Mouse (Mus musculus) right cerebral cortex, postnatal 4 days (tissue): ENCODE measurements at regions not wholly inside any gene's neighbourhood (a gene's known extent, or its start where the extent isn't known, plus 50 kb on each side); places are given as distances from the start of the nearest gene placed in this dataset.

Experiments used
- DNase-seq: peaks from one replicate; pipeline ENCODE4 v3.0.0-alpha.2; 2022

DNA sequence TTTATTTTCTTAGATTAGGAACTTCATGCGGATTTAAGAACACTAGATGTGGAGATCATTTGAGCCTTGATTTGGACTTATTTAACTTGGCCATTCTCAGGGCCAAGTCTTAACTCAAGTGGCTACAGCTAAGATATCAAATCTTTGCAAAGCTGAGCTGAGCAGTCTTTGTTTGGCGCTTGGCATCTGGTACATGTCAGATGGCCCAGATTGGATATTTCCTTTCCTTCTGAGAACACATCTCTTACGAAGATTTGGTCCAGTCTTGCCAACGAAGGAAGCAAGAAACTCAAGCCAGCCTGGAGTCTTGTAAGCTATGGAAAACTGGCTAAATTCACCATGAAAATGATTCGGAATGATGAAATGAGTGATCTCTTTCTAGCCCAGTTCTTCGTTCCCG is 59.1 kb upstream of the Cdc42ep3 start:
- no peak for DNase-seq

DNA sequence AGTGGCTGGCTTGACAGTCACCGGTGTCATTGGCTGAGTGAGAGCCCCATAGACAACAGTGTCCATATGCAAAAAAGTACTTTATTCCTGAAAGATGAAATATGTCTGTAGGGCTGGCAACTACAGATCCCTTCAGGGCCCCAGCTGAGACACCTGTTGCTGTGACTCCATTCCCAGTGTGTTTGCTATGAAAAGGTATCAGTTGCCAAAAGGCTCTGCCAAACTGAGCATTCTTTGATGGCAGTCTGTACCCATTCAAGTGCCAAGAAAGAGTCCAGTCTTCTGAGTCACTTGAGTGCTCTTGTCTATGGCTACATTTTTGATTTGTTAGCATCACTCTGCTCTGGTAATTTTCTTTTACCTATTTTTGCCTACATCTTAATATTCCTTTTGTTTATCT is 63.1 kb upstream of the Cdc42ep3 start:
- DNase-seq = no peak

DNA sequence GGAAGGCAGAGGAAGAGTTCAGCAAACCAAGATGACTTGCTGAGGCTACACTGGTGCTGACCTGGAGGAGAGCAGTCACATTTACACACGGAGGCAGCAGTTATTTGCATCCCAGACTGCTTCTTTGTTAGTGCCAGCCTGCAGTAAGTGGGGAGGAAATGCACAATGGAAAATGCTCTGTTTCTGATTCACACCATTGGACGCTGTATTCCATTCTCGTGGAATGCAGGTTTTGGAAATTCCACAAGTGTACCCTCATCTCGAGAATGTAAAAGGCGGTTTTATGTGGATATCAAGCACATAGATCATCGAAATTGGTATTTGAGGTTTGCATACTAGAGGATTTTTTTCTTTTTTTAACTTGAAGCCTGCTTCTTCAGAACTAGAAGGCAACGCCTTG is 66.7 kb upstream of the Cdc42ep3 start:
- no peak for DNase-seq

DNA sequence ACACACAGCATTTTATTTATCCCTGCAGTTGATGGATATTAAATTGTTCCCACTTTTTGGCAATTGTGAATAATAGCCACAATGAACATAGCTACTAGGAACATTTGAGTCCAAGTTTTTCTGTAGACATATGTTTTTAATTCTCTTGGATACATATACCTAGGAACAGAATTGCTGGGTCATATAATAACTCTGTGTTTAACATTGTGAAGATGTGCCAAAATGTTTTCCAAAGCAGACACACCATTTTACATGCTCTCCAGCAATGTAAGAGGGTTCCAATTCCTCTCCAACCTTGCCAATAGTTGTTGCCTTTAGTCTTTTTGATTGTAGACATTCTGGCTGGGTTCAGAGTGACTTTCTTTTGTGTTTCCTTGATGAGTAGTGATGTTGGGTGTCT is 84.3 kb upstream of the Cdc42ep3 start:
- DNase-seq = no peak

DNA sequence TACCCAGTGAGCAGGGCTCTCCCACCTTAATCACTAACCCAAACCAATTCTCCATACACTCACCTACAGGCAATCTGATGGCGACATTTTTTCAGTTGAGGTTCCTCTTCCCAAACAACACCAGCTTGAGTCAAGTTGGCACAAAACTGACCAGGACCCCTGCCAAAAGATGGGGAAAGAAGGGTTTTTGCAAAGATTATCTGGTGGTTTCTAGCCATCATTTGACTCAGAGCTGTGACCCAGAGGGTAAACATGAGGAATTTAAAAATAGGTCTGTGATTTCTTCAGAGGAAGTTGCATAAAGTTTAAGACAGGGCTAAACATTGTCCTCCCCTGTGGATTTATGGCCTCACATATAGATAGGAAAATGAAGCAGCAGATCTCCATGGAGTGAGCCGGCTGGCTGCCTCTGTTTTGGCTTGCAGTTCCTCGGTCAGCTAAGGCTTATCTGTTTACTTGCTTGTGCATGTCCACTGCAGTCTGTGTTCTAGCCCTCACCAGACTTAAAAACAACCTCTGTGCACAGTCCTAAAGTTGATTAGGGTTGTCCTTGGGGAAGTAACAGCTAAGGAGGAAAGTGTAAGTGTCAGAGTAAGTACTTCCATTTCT is 87.7 kb upstream of the Cdc42ep3 start:
- DNase-seq = no peak

DNA sequence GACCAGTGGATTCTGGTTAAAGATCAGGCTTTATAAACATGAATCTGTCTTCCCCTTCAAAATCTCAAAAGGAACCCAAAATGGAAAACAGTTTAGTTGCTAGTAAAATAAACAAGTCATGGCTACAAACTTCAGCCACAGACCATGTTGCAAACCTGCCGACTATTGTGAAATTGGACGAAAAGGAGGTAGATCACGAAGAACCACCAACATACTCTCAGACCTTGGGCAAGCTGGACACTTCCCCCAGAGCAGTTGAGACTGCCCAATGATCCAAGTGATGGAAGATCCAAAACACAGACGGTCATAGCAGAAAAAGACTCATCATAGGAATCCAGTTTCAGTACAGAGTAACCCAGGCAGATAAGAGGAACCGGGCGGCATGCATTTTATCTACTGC is 92.3 kb upstream of the Cdc42ep3 start:
- no peak for DNase-seq

DNA sequence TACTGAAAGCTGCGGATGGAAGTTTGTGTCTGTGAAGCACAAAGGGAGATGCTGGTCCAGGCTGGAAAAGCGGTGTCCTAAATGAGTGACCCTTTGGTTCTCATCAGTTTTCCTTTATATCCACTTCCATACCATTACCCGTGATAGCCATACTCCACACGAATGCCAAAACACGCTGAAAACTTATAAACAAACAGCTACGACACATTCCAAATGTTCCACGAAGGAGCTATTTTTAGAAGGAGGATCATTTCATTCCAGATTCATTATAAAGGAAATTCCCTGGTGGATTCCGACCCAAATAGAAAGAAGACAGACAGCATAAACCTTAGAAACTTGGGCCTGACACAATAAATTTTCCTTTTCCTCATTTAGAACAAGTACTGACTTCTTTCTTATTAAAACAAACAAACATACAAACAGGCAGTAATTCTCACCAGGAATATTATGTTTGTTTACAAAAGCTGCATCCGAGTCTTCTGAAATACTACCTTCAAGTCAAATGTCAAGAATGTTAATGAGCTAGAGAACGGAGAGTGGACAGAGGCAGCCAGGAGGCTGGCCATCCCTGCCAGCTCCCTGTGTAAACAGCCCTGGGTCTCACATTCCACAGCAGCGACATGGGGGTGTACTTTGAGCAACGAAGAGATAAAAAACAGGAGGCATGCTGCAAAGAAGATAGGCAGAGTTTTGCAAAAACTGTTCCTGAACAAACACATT is 96.4 kb upstream of the Cdc42ep3 start:
- DNase-seq = no peak

DNA sequence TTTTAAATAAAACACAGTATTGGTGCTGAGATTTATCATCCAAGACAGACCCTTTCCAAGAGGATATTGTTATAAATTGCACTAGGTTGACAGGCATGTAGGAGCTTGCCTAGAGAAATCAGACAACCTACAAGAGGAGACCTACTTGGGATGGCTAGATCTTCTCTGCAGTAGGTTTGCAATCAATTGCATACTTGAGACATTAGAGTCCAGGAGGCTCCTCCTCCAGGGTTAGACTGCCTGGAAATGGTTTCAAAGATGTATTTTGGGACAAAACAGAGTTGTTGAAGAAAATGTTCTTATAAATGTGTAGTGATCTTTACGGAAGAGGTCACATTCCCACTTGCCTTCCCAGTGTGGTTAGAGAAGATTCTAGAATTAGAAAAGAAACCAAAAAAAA is 98.9 kb upstream of the Cdc42ep3 start:
- DNase-seq = no peak

DNA sequence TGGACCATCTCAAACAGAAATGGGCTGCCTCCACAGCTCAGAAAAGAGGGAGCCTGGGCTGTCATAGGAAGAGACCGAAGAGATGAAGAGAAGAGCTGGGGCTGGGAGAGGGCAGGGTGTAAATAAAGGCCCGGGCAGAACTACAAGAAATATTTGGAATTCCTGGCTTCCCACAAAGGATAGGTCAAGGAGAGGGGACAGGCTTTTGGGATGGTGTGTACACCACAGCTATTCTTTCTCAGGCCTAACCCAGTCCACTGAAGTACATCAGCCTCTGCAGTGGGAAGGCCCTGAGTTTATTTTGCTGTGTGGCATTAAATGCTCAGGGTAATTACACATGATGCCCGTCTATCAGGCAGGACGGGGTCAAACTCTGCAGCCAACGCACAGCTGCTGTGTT is 99.6 kb upstream of the Cdc42ep3 start:
- no peak for DNase-seq

DNA sequence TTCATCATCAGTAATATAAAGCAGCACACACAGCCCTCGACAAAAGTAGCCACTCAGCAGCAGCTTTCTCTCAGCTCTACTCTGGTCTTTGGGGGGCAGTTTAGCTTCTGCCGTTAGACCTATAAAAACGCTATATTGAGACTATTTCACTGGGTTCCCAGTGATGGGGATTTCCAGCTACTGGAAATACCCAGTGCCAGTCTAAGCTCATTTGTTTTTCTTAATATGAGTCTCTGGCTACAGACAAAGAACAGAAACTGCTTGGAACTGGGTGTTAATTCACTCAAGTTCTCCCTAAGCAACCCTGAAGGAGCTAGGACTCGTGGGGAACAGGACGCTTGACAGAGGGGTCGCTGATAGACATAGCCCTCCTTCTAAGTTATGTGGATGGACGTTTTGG is 100.3 kb upstream of the Cdc42ep3 start:
- DNase-seq = no peak

DNA sequence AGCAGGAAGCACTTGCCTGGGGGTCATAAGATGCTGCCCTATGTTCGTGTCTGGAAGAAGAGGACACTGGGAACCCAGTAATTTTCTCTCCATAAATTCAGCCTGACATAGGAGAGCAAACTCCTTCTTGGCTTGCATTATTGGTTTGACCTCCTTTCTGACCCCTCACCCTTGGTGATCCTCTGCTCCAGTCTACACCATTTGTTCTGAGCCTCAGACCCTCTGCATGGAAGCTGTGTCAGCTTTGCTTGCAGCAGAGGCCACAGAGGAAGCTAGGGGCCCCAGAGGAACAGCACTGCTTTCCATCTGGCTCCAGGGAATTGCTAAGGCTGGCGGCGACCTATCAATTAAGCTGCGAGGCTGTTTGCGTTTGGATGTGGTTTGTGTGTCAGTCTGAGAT is 102.7 kb upstream of the Cdc42ep3 start:
- DNase-seq = no peak

DNA sequence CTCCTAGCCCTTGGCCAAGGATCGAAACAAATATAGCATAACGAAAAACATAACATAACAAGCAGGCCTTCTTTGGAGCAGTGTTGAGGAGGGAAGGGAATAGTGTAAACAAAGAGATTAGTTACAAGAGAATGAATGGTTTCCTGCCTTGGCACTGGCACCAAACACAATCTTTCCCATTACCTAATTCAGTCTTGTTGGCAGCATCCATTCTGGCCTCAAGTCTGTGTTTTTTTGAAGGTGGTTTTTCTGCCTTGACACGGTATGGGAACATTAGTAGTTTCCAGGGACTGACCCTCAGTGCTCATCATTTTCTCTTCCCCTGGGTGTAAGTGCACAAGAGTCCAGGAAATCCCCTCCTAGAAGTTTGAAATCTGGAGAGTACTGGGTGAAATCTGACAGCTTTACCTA is 106.8 kb upstream of the Cdc42ep3 start:
- no peak for DNase-seq

DNA sequence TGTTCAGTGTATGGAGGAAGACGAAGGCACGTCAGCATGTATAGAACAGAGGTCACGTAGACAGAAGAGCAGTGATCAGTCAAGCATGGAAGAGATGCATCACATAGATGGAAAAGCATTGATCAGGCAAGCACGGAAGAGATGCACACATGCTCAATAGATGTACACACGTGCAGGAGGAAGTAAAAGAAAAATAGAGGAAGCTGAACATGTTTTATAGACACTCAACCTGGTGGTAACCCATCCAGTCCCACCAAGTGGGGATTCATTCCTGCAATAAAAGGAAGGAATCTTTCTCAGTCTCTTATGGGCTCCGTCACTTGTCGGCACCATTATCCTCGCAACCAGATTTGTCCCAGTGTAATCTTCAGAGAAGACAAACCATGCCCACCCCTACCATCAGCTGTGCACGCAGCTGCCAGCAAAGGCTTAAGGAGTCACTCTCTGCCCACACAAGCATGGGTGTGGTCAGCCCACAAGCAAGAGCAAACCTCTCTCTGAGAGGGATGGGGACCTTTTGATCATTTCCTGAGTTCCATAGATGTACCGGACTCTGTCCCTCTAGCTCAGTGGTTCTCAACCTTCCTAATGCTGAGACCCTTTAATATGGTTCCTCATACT is 108.3 kb upstream of the Cdc42ep3 start:
- DNase-seq = no peak

DNA sequence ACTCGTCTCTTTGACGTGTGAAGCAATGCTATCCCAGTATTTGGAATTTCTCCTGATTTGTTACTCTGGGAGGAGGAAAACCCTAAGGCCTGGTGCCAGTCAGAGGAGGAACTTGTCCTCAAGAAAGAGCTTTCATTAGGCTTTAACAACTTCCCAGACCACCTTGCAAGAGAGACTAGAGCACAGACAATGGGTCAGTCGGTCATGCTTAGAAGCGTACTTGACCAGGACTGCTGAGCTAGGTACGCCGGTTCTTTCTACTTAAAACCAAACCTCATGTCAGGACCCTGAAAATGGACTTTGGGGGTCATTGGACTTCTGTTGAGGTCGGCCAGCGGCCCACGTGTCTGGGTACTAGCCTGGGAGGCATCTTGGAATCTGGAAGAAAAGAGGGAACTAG is 110.8 kb upstream of the Cdc42ep3 start:
- no peak for DNase-seq

DNA sequence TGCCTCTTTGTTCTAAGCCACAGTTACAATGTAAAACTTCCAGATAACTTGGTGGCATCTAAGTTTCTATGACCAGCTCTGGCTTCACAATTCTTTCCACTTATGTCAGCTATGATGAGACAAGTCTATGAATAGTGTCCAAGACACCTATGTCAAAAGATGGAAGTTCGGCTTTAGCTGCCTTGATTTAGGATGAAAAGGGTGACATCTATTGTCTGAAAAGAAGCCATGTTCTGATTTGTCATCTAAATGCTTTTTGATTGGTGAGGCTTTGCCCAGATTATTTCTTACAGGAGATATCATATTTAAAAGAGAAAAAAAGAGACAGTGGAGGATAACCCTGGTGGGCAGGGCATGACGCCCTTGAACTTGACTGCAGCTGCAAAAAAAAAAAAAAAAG is 116.7 kb upstream of the Cdc42ep3 start:
- DNase-seq = no peak

DNA sequence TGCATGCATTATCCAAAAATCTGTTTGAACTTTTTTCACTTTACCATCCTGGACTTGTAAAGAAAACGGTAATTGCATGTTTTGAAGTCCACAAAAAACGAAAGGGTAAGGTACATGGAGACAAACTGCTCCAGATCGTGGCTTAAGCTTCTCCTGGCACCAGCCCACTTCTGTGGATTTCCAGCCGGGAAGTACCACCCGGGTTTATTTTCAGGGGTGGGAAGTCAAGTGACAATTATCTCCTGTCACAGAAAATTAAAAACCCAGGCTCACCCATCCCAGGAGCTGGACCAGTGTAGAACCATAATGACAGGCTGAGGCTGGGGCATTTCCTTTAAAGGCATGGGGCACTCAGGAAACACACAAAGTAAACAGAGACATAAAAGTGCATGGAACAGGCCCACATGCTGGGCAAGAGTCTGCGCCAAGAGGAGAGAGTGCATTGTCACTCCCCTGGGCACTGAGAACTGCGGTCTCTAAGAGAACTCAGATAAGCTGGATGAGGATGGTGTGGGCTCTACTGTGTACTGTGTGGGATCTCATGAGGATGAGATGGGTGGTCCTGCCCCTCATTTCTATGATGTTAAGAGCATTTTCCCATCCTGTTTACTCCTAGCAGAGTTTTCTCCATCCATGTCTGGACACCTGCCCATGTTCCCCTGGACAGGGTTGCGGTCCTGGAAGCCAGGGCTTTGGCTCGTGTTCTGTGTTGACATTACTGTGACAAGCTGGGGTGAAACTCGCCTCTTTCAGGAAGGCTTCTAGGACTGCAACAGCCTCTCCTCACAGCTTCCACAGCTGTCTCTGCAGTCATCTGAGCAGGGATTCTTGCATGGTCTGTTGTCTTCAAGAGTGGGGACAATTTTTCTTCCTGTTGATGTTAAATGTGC is 117.5 kb upstream of the Cdc42ep3 start:
- DNase-seq = no peak

DNA sequence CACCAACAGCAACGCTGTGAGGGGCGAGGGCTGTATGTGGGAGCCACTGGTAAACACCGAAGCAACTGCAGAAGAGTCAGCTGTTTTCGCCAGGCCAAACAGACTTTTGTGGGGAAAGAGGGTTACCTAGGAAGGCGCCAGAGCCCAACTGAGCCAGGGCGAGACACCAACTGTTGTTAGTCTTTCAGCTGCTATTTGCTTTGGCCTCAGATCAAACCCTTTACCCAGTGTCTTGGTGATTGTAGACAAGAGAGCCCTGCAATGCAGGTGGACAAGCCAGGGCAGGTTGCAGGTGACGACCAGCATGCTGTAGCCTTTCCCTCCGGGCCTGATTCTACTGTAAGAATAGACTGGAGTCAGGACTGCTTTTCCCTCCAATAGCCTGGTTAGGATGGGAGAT is 121.8 kb upstream of the Cdc42ep3 start:
- DNase-seq = no peak

DNA sequence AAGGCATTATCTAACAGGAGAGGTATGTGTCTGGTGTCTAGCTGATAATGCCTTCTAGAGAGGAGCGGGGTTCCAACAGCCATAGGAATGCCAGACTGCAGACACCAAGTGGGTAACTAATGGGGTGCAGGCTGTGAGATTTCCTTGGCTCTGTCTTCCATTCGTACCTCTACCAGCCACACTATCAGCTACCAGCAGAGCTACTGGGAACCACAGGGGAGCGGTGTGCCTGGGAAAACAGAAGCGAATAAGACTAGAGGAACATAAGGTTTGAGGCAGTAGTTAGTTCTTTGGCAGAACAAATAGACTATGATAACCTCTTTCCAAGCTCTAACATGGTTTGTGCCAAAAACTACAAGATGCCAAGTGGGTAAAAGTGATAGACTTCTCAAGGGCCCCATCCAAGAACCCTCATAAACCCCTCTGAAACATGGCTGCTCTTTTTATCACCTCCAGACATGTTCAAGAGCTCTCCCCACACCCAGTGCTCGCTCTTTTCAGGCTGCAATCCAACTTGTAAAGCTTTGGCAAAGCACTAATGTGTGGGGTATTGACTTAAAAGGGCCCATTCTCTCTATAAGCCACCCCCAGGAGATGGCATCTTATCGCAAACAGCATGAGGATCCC is 126.3 kb upstream of the Cdc42ep3 start:
- no peak for DNase-seq

DNA sequence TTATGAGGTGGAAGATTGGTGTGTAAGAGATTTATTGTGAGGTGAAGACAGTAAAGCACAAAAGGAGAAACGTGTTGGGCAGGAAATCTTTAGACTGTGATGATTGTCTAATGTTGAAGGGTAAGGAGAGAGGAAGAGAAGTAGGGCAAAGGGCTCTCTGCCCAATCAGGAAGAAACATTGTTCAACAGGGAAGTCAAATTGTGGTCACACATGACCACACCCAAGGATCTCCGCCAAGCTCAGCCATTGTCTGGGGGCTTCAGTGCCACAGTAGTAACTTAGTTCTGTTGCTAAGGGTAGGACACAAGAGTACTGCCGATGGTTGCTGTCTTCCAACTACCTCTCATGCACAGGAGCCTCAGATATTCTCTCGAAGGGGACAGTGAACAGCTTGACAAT is 127.0 kb upstream of the Cdc42ep3 start:
- no peak for DNase-seq

DNA sequence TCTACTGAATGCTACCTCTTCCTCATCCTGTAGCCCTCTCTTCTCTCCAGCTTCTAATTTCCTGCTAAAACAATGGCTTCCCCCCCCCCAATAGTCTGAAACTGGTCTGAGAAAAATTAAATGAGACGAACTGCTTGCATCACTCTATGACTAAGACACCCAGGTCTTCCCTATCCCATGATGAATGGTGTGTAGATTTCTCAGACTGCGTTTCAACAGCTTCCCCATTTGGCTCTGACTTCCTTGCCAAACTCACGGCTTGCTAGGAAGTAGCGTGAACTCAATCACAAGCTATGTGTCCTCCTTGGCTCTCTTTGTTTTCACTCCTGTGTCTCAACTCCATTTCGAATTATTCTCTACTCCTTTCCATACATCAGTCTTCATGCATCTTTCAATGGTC is 126.4 kb upstream of the Rmdn2 start:
- no peak for DNase-seq

DNA sequence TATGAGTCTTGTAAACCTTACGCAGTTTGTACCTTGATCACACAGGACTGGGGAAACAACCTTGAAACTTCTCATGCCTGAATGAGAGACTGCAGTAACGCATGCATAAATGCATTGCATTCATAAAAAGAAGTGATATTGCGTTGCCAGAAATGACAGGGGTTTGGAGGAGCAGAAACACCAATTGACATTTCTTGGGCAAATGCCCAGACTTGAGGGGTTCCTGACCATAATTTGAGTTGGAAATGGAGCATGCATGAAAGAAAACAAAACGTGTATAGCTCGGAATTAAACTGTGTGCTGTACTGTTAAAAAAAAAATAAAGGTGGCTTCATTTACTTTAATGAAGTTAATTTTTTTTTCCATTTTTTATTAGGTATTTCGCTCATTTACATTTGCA is 122.4 kb upstream of the Rmdn2 start:
- DNase-seq = no peak

DNA sequence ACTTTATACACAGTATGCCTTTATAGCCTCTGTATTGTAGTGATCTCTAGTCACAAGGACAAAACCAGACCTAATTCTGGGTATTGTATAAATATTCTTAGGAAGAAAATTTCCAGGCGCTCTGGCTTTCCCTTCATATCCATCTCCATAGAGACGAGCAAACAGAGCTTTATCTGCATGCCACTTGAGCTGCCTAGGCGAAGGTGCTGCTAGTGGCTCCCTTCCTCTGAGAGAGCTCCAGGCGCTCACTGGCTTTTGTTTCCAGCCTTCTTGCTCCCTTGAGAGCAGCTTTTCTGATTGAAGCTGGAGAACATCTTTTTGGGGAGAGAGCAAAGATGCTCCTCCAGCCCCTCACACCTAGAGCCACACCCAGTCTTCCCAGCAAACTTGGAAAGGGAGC is 114.0 kb upstream of the Rmdn2 start:
- DNase-seq = no peak

DNA sequence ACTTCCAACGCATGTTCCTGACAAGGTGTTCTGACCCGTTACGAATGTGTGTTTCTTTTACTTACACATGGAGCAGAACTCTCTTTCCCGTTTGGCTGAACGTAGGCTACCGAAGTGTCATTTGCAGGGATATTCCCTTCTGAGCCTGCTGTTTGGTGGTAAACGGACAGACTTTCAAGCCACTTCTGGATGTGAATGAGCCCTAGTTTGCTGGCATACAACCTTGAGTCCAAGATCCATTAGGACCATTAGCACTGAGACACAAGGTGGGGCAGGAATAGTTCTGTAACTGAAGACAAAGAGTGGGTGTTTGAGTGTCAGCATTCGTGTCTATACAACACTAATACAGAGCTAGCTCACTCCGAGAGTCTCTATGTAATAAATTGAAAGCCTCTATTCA is 113.3 kb upstream of the Rmdn2 start:
- no peak for DNase-seq
